Mouse (Mus musculus) small intestine, adult 2 months (tissue): Measurements from ENCODE around the gene Klrb1c.
"Not testable (repeated sequence)": the region's sequence is repeated elsewhere in the genome, so short reads cannot be mapped to it uniquely, and the experiment has no call there.

Experiments
- CTCF ChIP-seq: fragments of 200-500 bp; IDR thresholded peaks from 2 replicates; pipeline ENCODE4 v1.5.1; 2012; ENCODE audit warnings: low read depth, mild to moderate bottlenecking, control low read depth, inconsistent platforms, low read length, moderate library complexity, mixed read lengths; ENCODE audit not compliant: insufficient replicate concordance, insufficient read length; ENCODE audit errors: extremely low read depth
- POLR2A ChIP-seq: fragments of 200-500 bp; IDR thresholded peaks from 2 replicates; pipeline ENCODE4 v1.6.1; 2012; ENCODE audit warnings: low read depth, mild to moderate bottlenecking, control low read depth, inconsistent platforms, low read length, moderate library complexity

DNA sequence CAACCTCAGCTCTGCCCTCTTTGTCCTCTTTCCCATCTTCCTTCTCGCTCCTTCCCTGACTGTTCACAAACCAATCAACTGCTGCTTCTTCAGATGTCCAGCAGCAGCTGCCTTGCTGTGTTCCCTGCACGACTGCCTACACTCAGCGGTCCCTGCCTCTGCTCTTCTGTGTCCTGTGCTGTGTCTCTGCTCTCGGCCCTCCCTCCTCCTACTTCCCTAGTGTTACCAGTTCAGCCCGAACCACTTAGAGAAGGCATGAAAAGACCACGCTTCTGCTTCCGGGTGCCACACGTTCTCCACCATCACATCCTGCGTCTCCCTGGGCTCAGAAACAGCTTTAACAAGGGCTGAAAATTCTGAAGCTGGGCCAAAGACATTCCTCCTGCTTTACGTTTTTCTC lies 34.8 kb downstream of the Klrb1c start:
- TF ChIP-seq CTCF, POLR2A: not testable (repeated sequence)
